Mouse (Mus musculus) testis, adult 10 weeks (tissue): Measurements from ENCODE around the gene Gtf3a. TPM values are rescaled to one million over a fixed set of nuclear protein-coding genes. Genes with fewer than 3 reads are reported as not detected.

Experiments
- polyA plus RNA-seq: library from polyadenylated mRNA; stranded (reverse); fragments of 350-450 nt; fragmentation: Illumina TruSeq; extraction: RNeasy Lipid Tissue Mini Kit (QIAGEN cat#74804); gene quantifications from one replicate; pipeline ENCODE4 v1.2.3, GENCODE M21; 2014; ENCODE audit warnings: low read depth, low replicate concordance

Gene Gtf3a
- polyA plus RNA-seq, result 7.2 TPM

GRCm38 (mm10) chr5:146948508-146949088 is at the start of gene Gtf3a:
TSS of gene Gtf3a (plus strand) at chr5:146948657.

DNA sequence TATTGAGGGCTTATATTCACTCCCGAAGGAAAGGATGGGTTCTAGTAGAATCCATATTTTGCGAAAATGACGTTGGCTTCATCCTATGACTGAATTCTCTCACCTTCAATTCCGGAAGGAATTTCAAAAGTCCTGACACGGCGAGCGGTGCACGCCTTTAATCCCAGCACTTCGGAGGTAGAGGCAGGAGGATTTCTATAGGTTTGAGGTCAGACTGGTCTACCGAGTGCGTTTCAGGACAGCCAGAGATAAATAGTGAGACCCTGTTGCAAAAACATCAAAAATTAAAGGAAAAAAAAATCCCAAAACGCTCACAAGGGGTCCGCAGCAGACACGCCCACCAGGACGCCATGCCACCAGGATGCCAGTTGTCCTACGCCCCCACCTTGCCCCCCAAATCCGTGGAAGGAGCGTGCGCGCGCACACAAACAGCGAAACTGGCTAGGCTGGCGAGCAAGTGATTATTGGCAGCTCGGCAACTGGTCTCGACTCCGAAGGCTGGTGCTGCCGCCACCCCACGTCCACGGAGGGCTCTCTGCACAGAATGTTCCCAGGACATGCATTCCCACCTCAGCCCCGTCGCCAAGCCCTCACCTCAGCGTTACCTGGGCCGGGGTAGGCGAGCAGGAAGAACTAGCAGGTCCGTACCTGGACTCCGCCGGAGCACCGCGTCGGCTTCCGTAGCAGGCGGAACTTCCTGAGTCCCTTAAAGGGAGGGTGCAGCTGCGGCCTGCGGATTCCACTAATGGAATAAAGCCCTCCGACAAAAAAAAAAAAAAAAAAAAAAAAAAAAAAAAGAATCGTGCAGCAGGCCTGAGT is 14.9 kb downstream of the Gtf3a start, which contains the start of gene Mtif3:
Gene Mtif3 (minus strand): TSS at position 683 of the 819 bp plus-strand sequence.

Other genes with a start within 250 kb of the Gtf3a start
- gene Usp12, start 153.7 kb upstream of the Gtf3a start, polyA plus RNA-seq, result 228 TPM
- gene Rpl21, start 115.8 kb upstream of the Gtf3a start, polyA plus RNA-seq, result 153 TPM
- gene Rasl11a, start 103.6 kb upstream of the Gtf3a start, polyA plus RNA-seq, result 0.32 TPM
- 26.6 TPM for gene Mtif3, start 15.1 kb downstream of the Gtf3a start, polyA plus RNA-seq
- gene Lnx2, start 127.9 kb downstream of the Gtf3a start, polyA plus RNA-seq, result 6.2 TPM
- 283 TPM for gene Polr1d, start 128.4 kb downstream of the Gtf3a start, polyA plus RNA-seq
- gene Gsx1, start 240.0 kb downstream of the Gtf3a start, polyA plus RNA-seq, result not detected